Mouse (Mus musculus): ENCODE results near the gene Dock3.

DNA sequence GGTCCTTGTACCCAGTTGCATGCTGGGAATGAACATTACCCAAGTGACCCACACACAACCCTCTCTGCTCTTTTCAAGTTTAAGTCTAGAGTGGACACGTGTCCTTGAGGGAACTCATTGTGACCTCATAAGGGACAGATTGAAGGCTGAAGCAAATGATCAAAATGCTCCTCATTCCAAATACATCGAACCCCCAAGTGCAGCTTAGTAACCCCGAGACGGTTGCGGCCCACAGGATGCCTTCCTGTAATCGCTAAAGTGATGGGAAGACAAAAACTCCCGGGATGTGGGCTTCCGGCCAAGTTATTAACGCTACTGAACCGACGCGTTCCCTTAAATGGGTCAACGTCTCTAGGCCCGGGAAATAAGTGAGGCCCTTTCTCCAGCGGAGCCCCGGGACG is 340.4 kb downstream of the Dock3 start:
- TF ChIP-seq CTCF (IDR thresholded peaks at IDR 0.05) (no peak), POLR2A (IDR thresholded peaks at IDR 0.05; ENCODE audit: insufficient read depth, low read depth, low read length) (no peak), EP300 (IDR thresholded peaks at IDR 0.05; ENCODE audit: insufficient read depth, low read depth, low read length) (no peak)

Data from heart, adult 2 months (tissue).